Mouse (Mus musculus) testis, adult 2 months (tissue): Measurements from ENCODE around the gene Kat2a. TPM values are rescaled to one million over a fixed set of nuclear protein-coding genes. Genes with fewer than 3 reads are reported as not detected.

Source experiments
- H3K27ac ChIP-seq: fragments of 200-500 bp; 2 replicates; pipeline ENCODE4 v1.5.1; 2012; ENCODE audit warnings: low read depth, low read length; ENCODE audit not compliant: control insufficient read depth, insufficient read depth
- H3K27me3 ChIP-seq: fragments of 200-500 bp; 2 replicates; pipeline ENCODE4 v1.6.1; 2012; ENCODE audit warnings: mild to moderate bottlenecking, low read length, moderate library complexity; ENCODE audit not compliant: control insufficient read depth, insufficient read depth
- H3K36me3 ChIP-seq: fragments of 200-500 bp; 2 replicates; pipeline ENCODE4 v1.6.1; 2012; ENCODE audit warnings: mild to moderate bottlenecking, low read length; ENCODE audit not compliant: control insufficient read depth, insufficient read depth
- H3K4me1 ChIP-seq: fragments of 200-500 bp; 2 replicates; pipeline ENCODE4 v1.6.1; 2012; ENCODE audit warnings: low read length; ENCODE audit not compliant: control insufficient read depth, insufficient read depth
- H3K4me3 ChIP-seq: fragments of 200-500 bp; 2 replicates; pipeline ENCODE4 v1.5.1; 2012; ENCODE audit warnings: low read depth, mild to moderate bottlenecking, low read length, moderate library complexity, mixed read lengths; ENCODE audit not compliant: control insufficient read depth
- CTCF ChIP-seq: fragments of 200-500 bp; IDR thresholded peaks from 2 replicates; pipeline ENCODE4 v1.5.1; 2012; ENCODE audit warnings: low read depth, mild to moderate bottlenecking, inconsistent platforms, low read length, moderate library complexity; ENCODE audit not compliant: control insufficient read depth, insufficient read depth, insufficient replicate concordance
- POLR2A ChIP-seq: fragments of 200-500 bp; IDR thresholded peaks from 2 replicates; pipeline ENCODE4 v1.6.1; 2012; ENCODE audit warnings: low read depth, mild to moderate bottlenecking, inconsistent platforms, low read length, moderate library complexity; ENCODE audit not compliant: control insufficient read depth
- polyA plus RNA-seq: library from polyadenylated mRNA; depleted of rRNA; stranded (reverse); fragments of >200 nt; gene quantifications from 2 replicates; pipeline ENCODE4 v1.2.3, GENCODE M21; 2012

Kat2a gene
- polyA plus RNA-seq, 1 experiment = 24.0 TPM

DNA sequence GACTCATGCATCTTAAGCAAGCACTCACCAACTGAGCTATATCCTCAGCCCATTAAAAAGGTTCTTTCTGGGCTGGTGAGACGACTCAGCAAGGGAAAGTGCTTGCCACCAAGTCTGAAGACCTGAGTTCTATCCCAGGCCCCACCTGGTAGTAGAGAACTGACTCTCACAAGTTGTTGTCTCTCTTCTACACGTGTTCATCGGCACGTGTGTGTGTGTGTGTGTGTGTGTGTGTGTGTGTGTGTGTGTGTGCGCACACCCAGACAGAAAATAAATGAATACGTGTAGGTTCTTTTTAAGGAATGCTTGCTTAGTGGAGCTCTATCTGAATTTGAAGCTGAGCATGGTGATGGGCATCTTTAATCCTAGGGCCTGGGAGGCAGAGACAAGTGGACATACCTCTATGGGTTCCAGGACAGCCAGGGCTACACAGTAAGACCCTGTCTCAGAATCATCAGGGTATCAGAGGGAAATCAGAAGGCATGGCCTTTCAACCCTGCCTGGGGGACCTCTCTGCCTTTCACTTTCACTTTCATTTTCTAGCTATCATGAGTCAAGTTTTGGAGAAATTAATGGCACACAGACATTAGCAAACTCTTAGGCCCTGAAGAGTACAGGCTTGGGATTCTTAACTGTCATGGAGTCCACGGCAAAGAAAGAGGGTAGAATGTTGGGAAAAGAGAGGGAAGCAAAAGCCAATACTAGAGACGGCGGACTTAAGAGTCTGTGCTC, 23.0 kb upstream of the Kat2a start:
- H3K4me3 ChIP-seq = no peak overlapping the region
- H3K36me3 ChIP-seq = no peaks in the 10 kb centered on the region; the same call in 1 of the 2 replicates
- H3K27ac ChIP-seq = no peak overlapping the region
- H3K27me3 ChIP-seq = no peaks in the 10 kb centered on the region
- TF ChIP-seq POLR2A = no peak
- peaks cover 16% of the 10 kb centered on the region for H3K4me1 ChIP-seq

DNA sequence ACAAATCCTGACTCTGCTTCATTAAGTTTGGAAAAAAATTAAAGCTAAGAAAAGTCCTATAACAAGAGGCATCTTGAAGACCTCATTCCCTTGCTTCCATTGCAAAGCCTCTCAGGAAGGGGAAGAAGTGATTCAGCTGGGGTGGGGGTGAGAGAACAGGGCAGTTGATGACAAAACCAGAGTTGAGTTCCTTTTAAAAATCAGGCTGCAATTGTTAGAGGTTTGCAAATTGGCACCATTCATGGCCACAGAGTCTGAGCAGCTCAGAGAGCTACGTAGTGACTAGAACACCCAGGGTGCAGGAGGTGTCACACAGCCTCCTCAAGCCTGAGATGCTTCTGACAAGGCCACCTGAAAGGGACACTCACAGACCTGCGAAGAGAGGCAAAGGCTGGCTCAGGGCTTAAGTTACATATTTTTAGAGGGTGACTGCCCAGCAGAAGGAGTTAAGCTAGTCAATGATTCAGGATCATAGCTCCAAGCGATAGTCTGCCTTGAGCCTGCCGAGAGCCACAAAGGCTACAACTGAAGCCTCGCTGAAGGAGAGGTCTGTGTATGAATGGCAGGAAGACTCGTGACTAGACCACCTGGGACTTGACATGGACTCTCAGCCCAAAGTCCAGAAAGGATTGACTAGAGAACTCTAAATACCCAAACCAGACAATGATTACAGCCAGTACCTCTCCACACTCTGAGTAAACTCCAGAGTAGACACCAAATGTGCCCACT, 18.4 kb upstream of the Kat2a start:
- Histone ChIP-seq H3K27ac (no peak overlapping the region), H3K4me3 (no peak overlapping the region), H3K36me3 (no peaks in the 10 kb centered on the region; the same call in 1 of the 2 replicates), H3K27me3 (no peaks in the 10 kb centered on the region), H3K4me1 (peaks cover 2% of the 10 kb centered on the region; the same call in 1 of the 2 replicates)
- TF ChIP-seq POLR2A = no peak
- TF ChIP-seq CTCF = no peak

DNA sequence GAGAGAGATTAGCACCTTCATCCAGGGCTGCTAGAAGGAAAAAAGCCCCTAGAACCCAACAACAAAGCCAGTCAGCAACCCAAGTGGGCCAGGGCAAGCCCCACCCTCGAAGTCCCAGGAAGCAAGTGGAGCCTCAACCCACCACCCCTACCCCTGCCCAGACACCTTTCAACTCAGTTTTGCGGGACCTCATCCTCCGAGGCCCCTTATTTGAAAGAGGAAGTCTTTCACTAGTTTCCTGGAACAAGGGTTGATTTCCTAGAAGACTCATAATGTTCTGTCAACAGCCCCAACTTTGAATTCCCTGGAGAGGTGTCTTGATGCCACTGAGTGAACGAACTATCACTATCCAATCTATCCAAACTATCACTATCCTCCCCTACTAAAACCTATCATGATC, 17.7 kb upstream of the Kat2a start:
- Histone ChIP-seq H3K4me1 (peaks cover 2% of the 10 kb centered on the region; the same call in 1 of the 2 replicates), H3K4me3 (no peak overlapping the region), H3K27me3 (no peaks in the 10 kb centered on the region), H3K27ac (no peak overlapping the region), H3K36me3 (no peaks in the 10 kb centered on the region; the same call in 1 of the 2 replicates)
- no peak for TF ChIP-seq CTCF
- no peak for TF ChIP-seq POLR2A

- no peaks in the 10 kb centered on the region; the same call in 1 of the 2 replicates for H3K36me3 ChIP-seq
- 0 out of 2 replicates have a peak, but pooled peaks cover 2% of the 10 kb centered on the region for H3K4me1 ChIP-seq
- no peak for TF ChIP-seq POLR2A
- TF ChIP-seq CTCF = no peak
These were observed 16.3 kb upstream of the Kat2a start for GRCm38 (mm10) chr11:100728601-100729000.

DNA sequence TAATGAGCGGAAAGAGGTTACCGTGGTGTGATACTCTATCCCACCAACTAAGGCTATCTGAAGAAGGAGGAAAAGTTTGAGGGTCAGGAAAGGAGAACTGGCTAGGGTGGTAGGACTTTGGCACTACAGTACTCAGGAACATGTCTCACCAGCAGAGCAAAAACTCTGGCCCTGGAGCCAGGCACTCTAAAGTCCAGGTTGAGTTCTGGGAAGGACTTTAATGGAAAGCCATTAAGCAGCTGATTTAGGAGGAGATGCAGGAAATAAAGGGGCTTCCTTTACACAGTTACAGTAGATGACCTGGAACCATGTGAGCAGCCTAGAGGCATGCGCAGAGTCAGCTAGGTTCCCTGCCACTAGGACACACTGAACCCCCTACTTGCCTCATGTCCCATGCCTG, 14.9 kb upstream of the Kat2a start:
- H3K4me3 ChIP-seq = no peak overlapping the region
- 0 out of 2 replicates have a peak, but pooled peaks cover 2% of the 10 kb centered on the region for H3K4me1 ChIP-seq
- H3K36me3 ChIP-seq = no peaks in the 10 kb centered on the region
- TF ChIP-seq POLR2A = no peak
- no peak for TF ChIP-seq CTCF
- H3K27ac ChIP-seq = no peak overlapping the region
- no peaks in the 10 kb centered on the region for H3K27me3 ChIP-seq

More at GRCm38 (mm10) chr11:100728601-100729000, 16.3 kb upstream of the Kat2a start:
- Histone ChIP-seq H3K4me3 (no peak overlapping the region), H3K27ac (no peak overlapping the region), H3K27me3 (no peaks in the 10 kb centered on the region)

DNA sequence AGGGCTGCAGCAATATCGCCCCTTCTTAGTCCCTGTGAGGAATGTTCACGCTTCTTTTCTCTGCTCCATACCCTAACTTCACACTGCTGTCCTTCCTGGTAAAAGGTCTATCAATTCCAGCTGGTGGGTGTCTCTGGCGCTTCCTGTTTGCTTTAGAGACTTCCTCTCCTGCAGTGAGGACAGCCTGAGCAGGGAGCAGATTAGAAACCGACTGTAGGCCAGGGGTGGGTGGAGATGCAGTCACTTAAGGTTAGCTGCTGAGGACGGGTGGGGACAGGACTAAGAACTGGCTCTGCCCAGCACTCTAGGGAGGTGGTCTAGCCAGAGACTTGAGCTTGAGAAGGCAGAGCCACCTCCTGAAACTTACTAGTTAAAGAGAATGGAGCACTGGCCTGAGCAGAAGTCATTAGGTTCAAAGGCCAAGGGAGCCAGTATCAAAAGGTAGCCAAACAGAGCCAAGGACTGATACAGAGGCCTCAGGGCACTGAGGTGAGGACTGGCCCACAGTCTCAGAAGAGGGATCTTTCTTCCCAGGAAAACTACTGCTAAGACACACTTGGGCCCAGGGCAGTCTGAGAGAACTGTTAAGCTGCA, 12.8 kb upstream of the Kat2a start:
- Histone ChIP-seq H3K4me1 (peaks cover 4% of the 10 kb centered on the region; the same call in 1 of the 2 replicates), H3K4me3 (no peak overlapping the region), H3K27me3 (no peaks in the 10 kb centered on the region), H3K36me3 (no peaks in the 10 kb centered on the region), H3K27ac (peak overlapping the region; percentile 52)
- TF ChIP-seq CTCF = no peak
- no peak for TF ChIP-seq POLR2A

DNA sequence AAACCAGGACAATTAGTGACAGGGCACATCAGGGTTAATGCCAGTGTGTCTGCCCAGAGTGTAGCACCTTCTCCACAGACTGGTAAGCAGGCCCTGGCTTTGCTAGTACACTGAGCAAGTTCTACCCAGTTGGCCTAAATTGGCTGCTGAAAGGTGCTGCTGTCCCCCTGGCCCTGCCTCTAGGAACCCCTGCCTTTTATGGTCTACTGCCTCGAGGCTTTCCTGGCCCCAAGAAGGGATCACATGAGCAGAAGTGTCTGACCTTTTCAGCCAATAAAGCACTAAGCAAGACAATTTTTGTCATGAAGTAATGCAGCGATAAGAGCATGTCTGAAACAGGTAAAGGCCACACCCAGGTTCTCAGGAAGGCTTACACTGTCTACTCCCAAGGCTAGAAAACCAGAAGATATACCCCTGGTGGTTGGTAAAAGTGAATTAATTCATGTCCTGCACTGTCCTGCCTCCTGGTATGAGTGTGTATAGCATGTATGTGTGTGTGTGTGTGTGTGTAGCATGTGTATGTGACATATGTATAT, 10.3 kb upstream of the Kat2a start:
- peak overlapping the region; percentile 42; the same call in 1 of the 2 replicates for H3K27ac ChIP-seq
- TF ChIP-seq POLR2A (no peak), CTCF (no peak)
- no peaks in the 10 kb centered on the region for H3K36me3 ChIP-seq
- peaks cover 4% of the 10 kb centered on the region; the same call in 1 of the 2 replicates for H3K4me1 ChIP-seq
- no peak overlapping the region for H3K4me3 ChIP-seq
- H3K27me3 ChIP-seq = no peaks in the 10 kb centered on the region
